Mouse (Mus musculus): ENCODE results near the gene Insl5. TPM values are rescaled to one million over a fixed set of nuclear protein-coding genes. Genes with fewer than 3 reads are reported as not detected.

Gene Insl5
- polyA plus RNA-seq, 1 experiment from 2014 or later = 0.31 TPM

- Histone ChIP-seq H3K9me3 (ENCODE audit: control insufficient read depth, low read length) (no peaks in the 10 kb centered on the region), H3K9ac (replicated peaks; ENCODE audit: low read depth, low read length) (no peak overlapping the region), H3K4me3 (ENCODE audit: low read depth, low read length) (no peak overlapping the region), H3K36me3 (ENCODE audit: control insufficient read depth, insufficient read depth, low read length) (no peaks in the 10 kb centered on the region), H3K4me1 (ENCODE audit: control insufficient read depth, insufficient read depth, low read length) (peaks cover 7% of the 10 kb centered on the region; the same call in 1 of the 2 replicates), H3K4me2 (ENCODE audit: low read depth, low read length) (no peak overlapping the region), H3K27ac (ENCODE audit: low read depth, low read length) (peak overlapping the region; percentile 49; the same call in 1 of the 2 replicates), H3K27me3 (ENCODE audit: control insufficient read depth, insufficient read depth, low read length) (no peaks in the 10 kb centered on the region)
- WGBS = 35% methylated on average over 15 of the region's 15 CpGs
- peak; percentile 68 for ATAC-seq (ENCODE audit: low read depth)
Observed at GRCm38 (mm10) chr4:103005190-103005945, 21.3 kb downstream of the Insl5 start.

- H3K4me3 ChIP-seq (ENCODE audit: low read depth, low read length) = no peak overlapping the region
- H3K4me2 ChIP-seq (ENCODE audit: low read depth, low read length) = no peak overlapping the region
- no peaks in the 10 kb centered on the region for H3K9me3 ChIP-seq (ENCODE audit: control insufficient read depth, low read length)
- H3K27ac ChIP-seq (ENCODE audit: low read depth, low read length) = peak overlapping the region; percentile 49; the same call in 1 of the 2 replicates
- H3K36me3 ChIP-seq (ENCODE audit: control insufficient read depth, insufficient read depth, low read length) = no peaks in the 10 kb centered on the region
- H3K4me1 ChIP-seq (ENCODE audit: control insufficient read depth, insufficient read depth, low read length) = peaks cover 7% of the 10 kb centered on the region; the same call in 1 of the 2 replicates
- WGBS = 56% methylated on average over 4 of the region's 4 CpGs
- H3K9ac ChIP-seq (replicated peaks; ENCODE audit: low read depth, low read length) = no peak overlapping the region
- no peaks in the 10 kb centered on the region for H3K27me3 ChIP-seq (ENCODE audit: control insufficient read depth, insufficient read depth, low read length)
- peak; percentile 50; the same call in 1 of the 2 replicates for ATAC-seq (ENCODE audit: low read depth)
Observed at GRCm38 (mm10) chr4:103004681-103005080, 22.0 kb downstream of the Insl5 start.

- no peaks in the 10 kb centered on the region for H3K9me3 ChIP-seq (ENCODE audit: control insufficient read depth, low read length)
- no peak overlapping the region for H3K4me3 ChIP-seq (ENCODE audit: low read depth, low read length)
- H3K4me2 ChIP-seq (ENCODE audit: low read depth, low read length) = no peak overlapping the region
- H3K9ac ChIP-seq (replicated peaks; ENCODE audit: low read depth, low read length) = no peak overlapping the region
- no peaks in the 10 kb centered on the region for H3K27me3 ChIP-seq (ENCODE audit: control insufficient read depth, insufficient read depth, low read length)
- ATAC-seq (ENCODE audit: low read depth) = no peak
- H3K4me1 ChIP-seq (ENCODE audit: control insufficient read depth, insufficient read depth, low read length) = no peaks in the 10 kb centered on the region
- WGBS = 89% methylated on average over 3 of the region's 3 CpGs
- no peak overlapping the region for H3K27ac ChIP-seq (ENCODE audit: low read depth, low read length)
- H3K36me3 ChIP-seq (ENCODE audit: control insufficient read depth, insufficient read depth, low read length) = no peaks in the 10 kb centered on the region
Observed at GRCm38 (mm10) chr4:102991685-102992084, 35.0 kb downstream of the Insl5 start.

- no peak overlapping the region for H3K27ac ChIP-seq (ENCODE audit: low read depth, low read length)
- ATAC-seq (ENCODE audit: low read depth) = no peak
- H3K4me3 ChIP-seq (ENCODE audit: low read depth, low read length) = no peak overlapping the region
- no peaks in the 10 kb centered on the region for H3K36me3 ChIP-seq (ENCODE audit: control insufficient read depth, insufficient read depth, low read length)
- WGBS = 89% methylated on average over 11 of the region's 11 CpGs
- no peaks in the 10 kb centered on the region for H3K4me1 ChIP-seq (ENCODE audit: control insufficient read depth, insufficient read depth, low read length)
- H3K9me3 ChIP-seq (ENCODE audit: control insufficient read depth, low read length) = no peaks in the 10 kb centered on the region
- no peak overlapping the region for H3K4me2 ChIP-seq (ENCODE audit: low read depth, low read length)
- no peaks in the 10 kb centered on the region for H3K27me3 ChIP-seq (ENCODE audit: control insufficient read depth, insufficient read depth, low read length)
- H3K9ac ChIP-seq (replicated peaks; ENCODE audit: low read depth, low read length) = no peak overlapping the region
Observed at GRCm38 (mm10) chr4:102990595-102991340, 35.9 kb downstream of the Insl5 start.

- Histone ChIP-seq H3K4me2 (ENCODE audit: low read depth, low read length) (no peak overlapping the region), H3K4me3 (ENCODE audit: low read depth, low read length) (no peak overlapping the region), H3K27me3 (ENCODE audit: control insufficient read depth, insufficient read depth, low read length) (no peaks in the 10 kb centered on the region), H3K9ac (replicated peaks; ENCODE audit: low read depth, low read length) (no peak overlapping the region), H3K9me3 (ENCODE audit: control insufficient read depth, low read length) (no peaks in the 10 kb centered on the region), H3K4me1 (ENCODE audit: control insufficient read depth, insufficient read depth, low read length) (no peaks in the 10 kb centered on the region), H3K36me3 (ENCODE audit: control insufficient read depth, insufficient read depth, low read length) (no peaks in the 10 kb centered on the region), H3K27ac (ENCODE audit: low read depth, low read length) (no peak overlapping the region)
- 85% methylated on average over 4 of the region's 4 CpGs for WGBS
- ATAC-seq (ENCODE audit: low read depth) = no peak
Observed at GRCm38 (mm10) chr4:102990016-102990415, 36.6 kb downstream of the Insl5 start.

GRCm38 (mm10) chr4:102989391-102989790 is 37.3 kb downstream of the Insl5 start:
- no peaks in the 10 kb centered on the region for H3K4me1 ChIP-seq (ENCODE audit: control insufficient read depth, insufficient read depth, low read length)
- no peak overlapping the region for H3K27ac ChIP-seq (ENCODE audit: low read depth, low read length)
- H3K36me3 ChIP-seq (ENCODE audit: control insufficient read depth, insufficient read depth, low read length) = no peaks in the 10 kb centered on the region
- 82% methylated on average over 5 of the region's 5 CpGs for WGBS
- H3K4me2 ChIP-seq (ENCODE audit: low read depth, low read length) = no peak overlapping the region
- no peak overlapping the region for H3K9ac ChIP-seq (replicated peaks; ENCODE audit: low read depth, low read length)
- H3K27me3 ChIP-seq (ENCODE audit: control insufficient read depth, insufficient read depth, low read length) = no peaks in the 10 kb centered on the region
- H3K9me3 ChIP-seq (ENCODE audit: control insufficient read depth, low read length) = no peaks in the 10 kb centered on the region
- no peak overlapping the region for H3K4me3 ChIP-seq (ENCODE audit: low read depth, low read length)
- ATAC-seq (ENCODE audit: low read depth) = no peak

- H3K27me3 ChIP-seq (ENCODE audit: control insufficient read depth, insufficient read depth, low read length) = no peaks in the 10 kb centered on the region
- no peak overlapping the region for H3K27ac ChIP-seq (ENCODE audit: low read depth, low read length)
- H3K4me2 ChIP-seq (ENCODE audit: low read depth, low read length) = no peak overlapping the region
- H3K4me1 ChIP-seq (ENCODE audit: control insufficient read depth, insufficient read depth, low read length) = no peaks in the 10 kb centered on the region
- WGBS = 85% methylated on average over 6 of the region's 6 CpGs
- no peak overlapping the region for H3K4me3 ChIP-seq (ENCODE audit: low read depth, low read length)
- H3K9me3 ChIP-seq (ENCODE audit: control insufficient read depth, low read length) = no peaks in the 10 kb centered on the region
- no peak overlapping the region for H3K9ac ChIP-seq (replicated peaks; ENCODE audit: low read depth, low read length)
- no peak for ATAC-seq (ENCODE audit: low read depth)
- no peaks in the 10 kb centered on the region for H3K36me3 ChIP-seq (ENCODE audit: control insufficient read depth, insufficient read depth, low read length)
Observed at GRCm38 (mm10) chr4:102988526-102988925, 38.1 kb downstream of the Insl5 start.

- no peaks in the 10 kb centered on the region for H3K9me3 ChIP-seq (ENCODE audit: control insufficient read depth, low read length)
- no peak overlapping the region for H3K4me3 ChIP-seq (ENCODE audit: low read depth, low read length)
- H3K27me3 ChIP-seq (ENCODE audit: control insufficient read depth, insufficient read depth, low read length) = no peaks in the 10 kb centered on the region
- no peak overlapping the region for H3K9ac ChIP-seq (replicated peaks; ENCODE audit: low read depth, low read length)
- H3K27ac ChIP-seq (ENCODE audit: low read depth, low read length) = no peak overlapping the region
- no peak for ATAC-seq (ENCODE audit: low read depth)
- H3K36me3 ChIP-seq (ENCODE audit: control insufficient read depth, insufficient read depth, low read length) = no peaks in the 10 kb centered on the region
- WGBS = 65% methylated on average over 2 of the region's 2 CpGs
- no peak overlapping the region for H3K4me2 ChIP-seq (ENCODE audit: low read depth, low read length)
- no peaks in the 10 kb centered on the region for H3K4me1 ChIP-seq (ENCODE audit: control insufficient read depth, insufficient read depth, low read length)
Observed at GRCm38 (mm10) chr4:102987756-102988155, 38.9 kb downstream of the Insl5 start.

GRCm38 (mm10) chr4:102987325-102987724 is 39.3 kb downstream of the Insl5 start:
- Histone ChIP-seq H3K36me3 (ENCODE audit: control insufficient read depth, insufficient read depth, low read length) (no peaks in the 10 kb centered on the region), H3K27me3 (ENCODE audit: control insufficient read depth, insufficient read depth, low read length) (no peaks in the 10 kb centered on the region), H3K4me2 (ENCODE audit: low read depth, low read length) (no peak overlapping the region), H3K9me3 (ENCODE audit: control insufficient read depth, low read length) (no peaks in the 10 kb centered on the region), H3K27ac (ENCODE audit: low read depth, low read length) (no peak overlapping the region), H3K9ac (replicated peaks; ENCODE audit: low read depth, low read length) (no peak overlapping the region), H3K4me3 (ENCODE audit: low read depth, low read length) (no peak overlapping the region), H3K4me1 (ENCODE audit: control insufficient read depth, insufficient read depth, low read length) (no peaks in the 10 kb centered on the region)
- no peak; the same call in 1 of the 2 replicates for ATAC-seq (ENCODE audit: low read depth)
- WGBS = 59% methylated on average over 4 of the region's 4 CpGs
